Mouse (Mus musculus) right cerebral cortex, postnatal 14 days (tissue): ENCODE results near the gene Taf15.

Source experiments
- DNase-seq: peaks from one replicate; pipeline ENCODE4 v3.0.0; 2022

Taf15 gene

DNA sequence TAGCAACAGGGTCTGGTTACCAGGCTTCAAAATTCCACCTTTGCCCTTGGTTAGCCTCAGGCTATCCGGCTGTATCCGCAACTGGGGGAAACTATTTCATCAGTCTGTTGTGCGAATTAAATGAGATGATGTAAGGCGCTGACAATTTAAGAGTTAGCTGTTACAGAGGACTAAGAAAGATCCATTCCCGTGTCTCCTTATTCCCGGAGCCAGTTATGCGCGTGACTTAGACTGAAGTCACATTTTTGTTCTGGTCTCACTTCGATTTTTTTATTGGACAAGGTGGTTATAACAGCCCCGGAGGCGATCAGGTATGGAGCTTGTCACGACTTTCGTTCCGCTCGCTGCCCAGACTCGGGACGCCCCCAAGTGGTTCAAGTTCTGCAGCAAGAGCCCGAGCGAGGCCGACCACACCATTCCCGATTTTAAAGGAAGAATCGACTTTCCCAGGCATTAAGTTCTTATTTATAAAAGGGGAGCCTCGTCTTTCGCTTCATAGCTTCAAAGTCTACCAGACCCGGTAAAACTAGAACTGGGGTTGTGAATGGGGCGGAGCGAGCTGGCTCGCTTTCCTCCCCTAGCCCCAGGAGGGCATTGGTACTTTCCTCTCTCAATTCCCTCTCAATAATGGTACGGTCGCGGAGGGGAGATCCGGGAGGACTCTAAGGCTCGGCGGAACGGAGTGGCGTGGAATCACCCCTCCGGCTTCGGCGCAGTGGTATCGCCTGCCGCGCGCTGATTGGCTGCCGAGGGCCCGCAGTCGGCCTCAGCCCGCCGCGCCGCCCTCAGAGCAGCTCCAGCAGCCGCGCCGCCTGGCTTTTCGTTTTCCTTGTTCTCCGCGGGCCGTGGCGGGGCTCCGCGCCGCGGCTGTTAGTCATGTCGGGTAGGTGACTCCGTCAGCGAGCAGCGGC is at the start of gene Taf15:
Gene Taf15, plus strand, starts transcription at position 763 of the 911 bp plus-strand sequence.
- peak; percentile 99 for DNase-seq

DNA sequence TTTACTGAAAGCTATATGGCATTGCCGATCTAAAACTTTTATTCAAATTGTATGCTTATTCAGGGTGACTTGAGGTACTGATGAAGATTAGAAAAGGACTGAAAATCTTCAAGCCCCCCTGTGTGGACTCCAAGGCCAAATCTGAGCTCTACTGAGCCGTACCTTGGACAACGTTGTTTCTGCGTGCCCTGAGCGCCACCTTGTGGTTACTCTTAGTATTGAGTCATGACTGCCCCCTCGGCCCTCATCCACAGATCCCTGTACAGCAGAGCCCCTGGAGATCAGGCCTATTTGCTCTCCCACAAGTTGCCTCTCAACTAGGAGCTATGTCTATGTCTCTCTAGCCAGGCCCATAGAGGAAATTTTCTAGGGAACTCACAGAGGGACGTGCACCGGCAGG is 48.2 kb upstream of the Taf15 start:
- DNase-seq = peak; percentile 72

DNA sequence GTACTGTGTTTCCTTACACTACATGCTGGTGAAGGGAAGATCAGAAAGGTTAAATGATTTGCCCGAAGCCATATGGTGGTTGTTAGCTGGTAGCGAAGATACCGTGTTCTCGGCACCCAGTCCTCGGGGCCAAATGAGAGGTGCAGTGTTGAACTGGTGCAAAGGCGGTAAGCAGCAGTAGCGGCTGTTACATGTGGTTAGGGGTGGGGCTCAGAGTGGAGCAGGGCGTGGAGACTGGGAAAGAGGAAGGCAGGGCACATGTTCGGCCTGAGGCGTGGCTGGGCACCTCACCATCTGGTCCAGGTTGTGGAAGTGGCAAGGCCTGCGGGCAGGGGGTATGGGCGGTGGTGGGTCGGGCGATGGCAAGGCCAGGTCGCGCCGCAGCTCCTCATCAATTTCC is 45.9 kb upstream of the Taf15 start:
- no peak for DNase-seq

GRCm38 (mm10) chr11:83429355-83429754 is 43.5 kb upstream of the Taf15 start, which contains the start of gene Gas2l2:
Gene Gas2l2 (minus strand): TSS chr11:83429455.
- DNase-seq = no peak

- no peak for DNase-seq
Observed at GRCm38 (mm10) chr11:83432533-83432932, 40.4 kb upstream of the Taf15 start.

- no peak for DNase-seq
Observed at GRCm38 (mm10) chr11:83437377-83437776, 35.5 kb upstream of the Taf15 start, which contains the start of gene 1700020L24Rik. Gene 1700020L24Rik (plus strand): TSS chr11:83437677.

GRCm38 (mm10) chr11:83439426-83440060 is 33.3 kb upstream of the Taf15 start:
- DNase-seq = no peak

DNA sequence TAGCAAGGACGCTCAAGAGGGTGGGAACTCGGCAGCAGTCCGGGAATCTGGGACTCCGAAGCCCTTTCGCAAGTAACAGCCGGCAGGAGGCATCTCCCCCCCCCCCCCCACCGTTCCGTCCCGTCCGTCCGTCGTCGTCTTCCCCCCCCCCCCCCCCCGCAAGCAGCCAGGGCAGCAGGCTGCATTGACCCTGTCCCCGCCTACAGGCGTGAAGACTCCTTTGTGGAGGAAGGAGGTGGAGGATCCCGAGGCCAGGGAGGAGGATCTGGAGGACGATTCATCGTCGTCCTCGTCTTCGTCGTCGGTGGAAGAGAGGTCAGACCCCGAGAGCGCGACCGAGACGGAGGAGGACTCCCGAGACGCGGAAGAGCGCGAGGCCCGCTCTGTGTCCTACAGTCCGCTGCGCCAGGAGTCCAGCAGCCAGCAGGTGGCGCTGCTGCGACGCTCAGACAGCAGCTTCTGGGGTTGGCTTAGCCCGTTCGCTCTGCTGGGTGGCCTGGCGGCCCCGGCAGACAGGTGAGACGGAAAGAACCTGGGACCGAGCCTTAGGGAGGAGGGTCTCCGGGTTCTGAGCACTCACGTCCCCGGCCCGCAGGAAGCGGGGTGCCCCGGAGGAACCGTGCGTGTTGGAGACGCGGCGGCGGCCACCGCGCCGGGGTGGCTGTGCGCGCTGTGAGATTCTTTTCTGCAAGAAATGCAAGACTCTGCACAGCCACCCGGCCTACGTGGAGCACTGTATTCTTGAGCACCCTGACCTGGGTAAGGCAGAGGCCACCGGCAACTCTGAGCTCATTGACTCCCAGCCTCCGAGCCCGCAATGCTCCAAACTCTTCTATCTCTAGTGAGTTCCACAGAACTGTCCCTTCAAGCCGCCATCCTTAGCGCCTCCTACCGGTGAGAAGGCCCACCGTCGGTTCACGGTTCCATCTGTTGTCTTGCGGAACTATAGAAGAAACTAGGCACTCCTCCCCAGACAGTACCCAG is 32.5 kb upstream of the Taf15 start:
- peak; percentile 88 for DNase-seq

GRCm38 (mm10) chr11:83441235-83441634 is 31.7 kb upstream of the Taf15 start:
- DNase-seq = no peak

- peak; percentile 76 for DNase-seq
Observed at GRCm38 (mm10) chr11:83442596-83443267, 30.2 kb upstream of the Taf15 start.

GRCm38 (mm10) chr11:83443824-83444223 is 29.1 kb upstream of the Taf15 start:
- no peak for DNase-seq

DNA sequence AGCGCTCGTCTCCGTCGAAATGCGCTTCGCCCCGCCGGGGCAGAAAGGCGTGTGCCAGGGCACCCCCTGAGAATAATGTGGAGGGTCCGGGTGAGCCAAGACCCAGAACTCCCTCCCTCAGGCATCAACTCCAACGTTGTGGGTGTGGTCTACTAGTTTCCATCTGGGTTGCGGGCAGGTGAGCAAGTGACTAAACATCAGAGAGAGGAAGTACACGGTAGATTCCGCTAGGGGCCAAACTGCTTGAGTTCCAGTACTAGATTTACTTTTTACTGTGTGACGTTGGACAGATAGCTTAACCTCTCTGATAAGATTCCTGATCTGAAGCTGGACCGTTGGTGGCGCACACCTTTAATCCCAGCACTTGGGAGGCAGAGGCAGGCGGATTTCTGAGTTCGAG is 27.9 kb upstream of the Taf15 start:
- DNase-seq = no peak

DNA sequence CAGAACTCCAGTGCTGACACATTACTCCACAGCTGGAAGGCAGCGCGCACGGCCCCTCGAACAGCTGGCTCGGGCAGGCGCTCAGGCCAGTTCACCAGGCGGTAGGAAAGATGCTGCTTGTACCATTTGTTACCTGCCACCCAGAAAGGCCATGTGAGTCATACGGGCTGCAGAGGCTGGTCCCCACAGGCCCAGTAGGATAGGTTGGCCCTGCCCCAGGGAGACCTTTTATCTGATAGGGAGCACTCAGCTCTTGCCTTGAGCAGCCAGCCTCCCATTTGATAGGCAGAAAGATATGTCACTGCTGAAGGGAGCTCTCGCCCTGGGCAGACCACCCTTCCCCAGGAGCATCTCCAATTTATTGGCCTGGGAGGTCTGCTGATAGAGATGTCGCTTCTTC is 25.3 kb upstream of the Taf15 start:
- no peak for DNase-seq

GRCm38 (mm10) chr11:83448021-83448926 is 24.6 kb upstream of the Taf15 start:
- DNase-seq = no peak

GRCm38 (mm10) chr11:83448927-83449236 is 24.0 kb upstream of the Taf15 start:
- peak; percentile 30 for DNase-seq

DNA sequence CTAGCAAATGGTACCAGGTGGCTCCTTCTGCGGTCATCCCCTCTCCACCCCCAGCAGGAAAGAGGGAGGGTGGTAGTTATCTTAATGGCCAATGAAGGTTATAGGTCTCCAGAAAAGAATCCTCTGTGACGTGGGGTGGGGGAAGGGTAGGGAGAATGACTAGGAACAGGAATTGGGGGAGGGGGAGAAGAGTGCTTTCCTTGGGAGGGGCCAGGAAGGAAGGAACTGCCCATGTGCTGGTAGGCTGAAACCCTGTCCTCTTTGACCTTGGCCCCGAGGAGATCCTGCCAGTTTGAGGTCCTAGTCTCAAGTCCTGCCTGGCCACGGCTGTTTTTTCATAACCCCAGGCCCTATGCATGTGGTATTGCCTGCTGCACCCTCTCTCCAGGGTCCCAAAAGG is 23.6 kb upstream of the Taf15 start:
- no peak for DNase-seq

DNA sequence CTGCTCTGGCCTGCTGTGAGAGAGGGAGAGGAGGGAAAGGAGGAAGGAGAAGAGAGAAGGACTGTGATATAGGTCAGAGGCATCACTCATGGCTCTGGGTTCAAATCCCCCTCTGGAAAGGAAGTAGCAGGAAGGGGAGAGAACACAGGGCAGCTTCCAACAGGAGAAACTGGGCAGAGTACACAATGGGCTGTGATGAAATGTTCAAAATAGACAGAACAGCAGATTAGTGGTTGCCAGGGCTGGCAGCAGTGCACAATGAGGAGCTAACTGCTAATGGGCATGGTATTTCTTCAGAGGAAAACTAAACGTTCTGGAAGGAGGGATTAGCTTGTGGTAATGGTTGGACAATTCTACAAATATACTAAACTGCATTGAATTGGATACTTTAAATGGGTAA is 22.3 kb upstream of the Taf15 start:
- DNase-seq = no peak

DNA sequence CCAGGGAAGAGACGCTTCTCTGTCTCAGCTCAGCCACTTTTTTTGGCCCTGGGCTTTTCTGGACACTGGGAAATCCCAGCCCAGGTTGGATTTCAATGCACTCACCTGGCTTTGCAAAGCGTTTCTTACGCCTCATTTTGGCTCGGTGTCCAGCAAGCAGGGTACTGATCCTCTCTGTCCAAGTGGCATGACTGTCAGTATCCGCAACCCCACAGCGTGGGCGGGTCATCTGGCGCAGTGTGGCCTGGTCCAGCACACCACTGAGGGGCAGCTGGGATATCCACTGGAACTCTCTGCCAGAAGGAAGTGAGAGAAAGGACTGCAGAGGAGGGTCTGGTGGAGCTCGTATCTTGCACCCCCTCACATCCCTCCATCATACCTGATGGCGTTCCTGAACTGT is 21.6 kb upstream of the Taf15 start:
- no peak for DNase-seq

DNA sequence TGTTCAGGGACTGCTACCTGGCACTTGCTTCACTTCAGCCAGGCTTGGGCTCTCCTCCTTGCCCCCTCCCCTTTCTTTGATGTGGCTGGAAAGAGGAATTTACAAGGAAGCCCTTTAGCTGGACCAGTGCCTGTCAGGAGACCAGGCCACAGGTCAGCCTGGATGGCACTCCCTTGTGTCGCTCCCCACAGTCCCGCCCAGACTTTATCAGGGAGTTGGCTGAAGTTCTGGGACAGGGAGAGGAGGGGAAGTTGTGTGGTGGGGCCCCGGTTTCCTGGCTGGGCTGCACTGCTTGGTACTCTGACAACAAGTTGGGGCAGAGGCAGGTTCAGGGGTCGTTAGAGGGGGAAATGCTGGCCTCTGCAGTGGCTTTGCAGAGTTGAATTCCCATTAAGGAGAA is 18.3 kb upstream of the Taf15 start:
- no peak for DNase-seq

- no peak for DNase-seq
Observed at GRCm38 (mm10) chr11:83455608-83456007, 17.3 kb upstream of the Taf15 start.

DNA sequence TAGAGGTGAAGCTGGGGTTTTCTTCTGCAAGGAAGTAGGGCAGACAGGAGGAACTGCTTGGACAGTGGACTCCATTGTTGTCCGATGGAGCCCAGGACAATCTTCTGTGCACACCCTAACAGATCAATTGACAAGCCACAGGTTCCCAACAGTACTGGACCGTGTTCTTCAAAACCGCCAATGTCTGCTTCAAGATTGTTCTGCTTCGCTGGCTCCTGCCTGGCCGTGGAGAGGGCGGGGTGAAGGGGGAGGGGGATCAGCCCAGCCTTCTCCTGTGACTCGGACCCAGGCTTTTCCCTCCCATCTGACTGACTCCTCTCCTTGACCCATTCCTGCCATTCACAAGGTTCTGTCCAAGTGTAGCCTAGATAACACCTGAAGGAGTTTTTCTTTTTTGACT is 15.6 kb upstream of the Taf15 start:
- DNase-seq = no peak
